ENCODE assay signal across 15 mouse cellular contexts in the genomic region with DNA sequence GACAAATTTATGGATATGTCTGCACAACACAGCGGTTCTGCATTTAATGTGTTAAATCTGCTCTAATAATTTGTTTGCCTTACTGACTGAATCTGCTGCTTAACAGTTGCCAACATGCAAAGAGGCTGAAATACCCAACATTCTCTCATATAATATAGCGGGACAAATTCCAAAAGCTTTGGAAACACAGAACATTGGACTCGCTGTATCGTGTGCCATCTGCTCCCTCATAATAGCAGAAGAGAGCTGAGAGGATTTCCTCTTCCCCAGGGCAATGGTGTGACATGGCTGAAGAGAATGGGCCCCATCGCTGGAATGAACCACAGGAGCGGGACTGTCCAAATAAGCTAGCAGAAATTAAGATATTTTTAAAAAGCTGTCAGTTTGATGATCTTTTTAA.
DNase-seq lines count a peak whose midpoint lies in the region; ATAC-seq lines count a peak whose summit lies in the region.
"Had no signal": no experiment of that assay in that cellular context is flagged by ENCODE, and none has a peak within 500 bp of the region (broad histone marks: within the 10 kb centered on the region; RNA-seq: fewer than 3 reads in every experiment).

No protein-coding gene starts in this region.

- DNase-seq in hindbrain, embryonic 14.5 days (ENCODE audit: low spot score), result no peak
- no peak for DNase-seq in midbrain, embryonic 10.5 days (ENCODE audit: low spot score)
- peak; percentile 24 to 43 for DNase-seq in cerebellum, postnatal 14 days
- DNase-seq in layer of hippocampus, postnatal 14 days (ENCODE audit: low spot score in 2 of 2), result peak; percentile 6 to 64
- DNase-seq: kidney, adult 9 months; right cerebral cortex, postnatal 14 days; thymus, postnatal 25 days had no signal

- no peak overlapping the region for H3K9ac ChIP-seq in hindbrain, embryonic 14.5 days
- H3K9ac ChIP-seq in hindbrain, embryonic 12.5 days, result no peak overlapping the region
- H3K9ac ChIP-seq in midbrain, embryonic 15.5 days, result no peak overlapping the region
- no peak overlapping the region for H3K9ac ChIP-seq in heart, embryonic 11.5 days (ENCODE audit: low read depth, low read length)
- H3K9ac ChIP-seq: heart, embryonic 13.5 days; liver, embryonic 12.5 days; lung, embryonic 15.5 days had no signal

- no peak overlapping the region for H3K27ac ChIP-seq in hindbrain, embryonic 14.5 days
- H3K27ac ChIP-seq in hindbrain, embryonic 12.5 days, result no peak overlapping the region
- H3K27ac ChIP-seq in midbrain, embryonic 15.5 days, result no peak overlapping the region
- no peak overlapping the region for H3K27ac ChIP-seq in midbrain, embryonic 10.5 days (replicated peaks)
- no peak overlapping the region for H3K27ac ChIP-seq in heart, embryonic 11.5 days (ENCODE audit: low read depth, low read length)
- H3K27ac ChIP-seq: heart, embryonic 13.5 days; limb, embryonic 10.5 days; liver, embryonic 12.5 days; lung, embryonic 15.5 days had no signal

- no peaks in the 10 kb centered on the region for H3K36me3 ChIP-seq in hindbrain, embryonic 14.5 days (replicated peaks; ENCODE audit: control insufficient read depth, insufficient read depth)
- no peaks in the 10 kb centered on the region for H3K36me3 ChIP-seq in hindbrain, embryonic 12.5 days
- H3K36me3 ChIP-seq in midbrain, embryonic 15.5 days (replicated peaks), result no peaks in the 10 kb centered on the region
- H3K36me3 ChIP-seq in midbrain, embryonic 10.5 days, result no peaks in the 10 kb centered on the region
- no peaks in the 10 kb centered on the region for H3K36me3 ChIP-seq in heart, embryonic 11.5 days (ENCODE audit: control insufficient read depth, insufficient read depth, low read length)
- H3K36me3 ChIP-seq: G1E; heart, embryonic 13.5 days; limb, embryonic 10.5 days; liver, embryonic 12.5 days; lung, embryonic 15.5 days had no signal

- H3K27me3 ChIP-seq in hindbrain, embryonic 14.5 days (ENCODE audit: control insufficient read depth, insufficient read depth, low read length), result no peaks in the 10 kb centered on the region
- no peaks in the 10 kb centered on the region for H3K27me3 ChIP-seq in hindbrain, embryonic 12.5 days
- H3K27me3 ChIP-seq in midbrain, embryonic 15.5 days (replicated peaks), result no peaks in the 10 kb centered on the region
- H3K27me3 ChIP-seq in midbrain, embryonic 10.5 days (ENCODE audit: low read depth, poor library complexity, severe bottlenecking), result no peaks in the 10 kb centered on the region
- H3K27me3 ChIP-seq in heart, embryonic 11.5 days (ENCODE audit: control insufficient read depth, insufficient read depth, low read length), result no peaks in the 10 kb centered on the region
- H3K27me3 ChIP-seq: heart, embryonic 13.5 days; liver, embryonic 12.5 days; lung, embryonic 15.5 days had no signal

- no peak overlapping the region for H3K4me2 ChIP-seq in hindbrain, embryonic 14.5 days (replicated peaks)
- H3K4me2 ChIP-seq in hindbrain, embryonic 12.5 days (replicated peaks), result no peak overlapping the region
- no peak overlapping the region for H3K4me2 ChIP-seq in midbrain, embryonic 15.5 days
- H3K4me2 ChIP-seq in heart, embryonic 11.5 days, result no peak overlapping the region
- H3K4me2 ChIP-seq: heart, embryonic 13.5 days; liver, embryonic 12.5 days; lung, embryonic 15.5 days had no signal

- no peaks in the 10 kb centered on the region for H3K4me1 ChIP-seq in hindbrain, embryonic 14.5 days (replicated peaks; ENCODE audit: control insufficient read depth, insufficient read depth, low read length)
- H3K4me1 ChIP-seq in hindbrain, embryonic 12.5 days, result no peaks in the 10 kb centered on the region
- no peaks in the 10 kb centered on the region for H3K4me1 ChIP-seq in midbrain, embryonic 15.5 days
- H3K4me1 ChIP-seq in midbrain, embryonic 10.5 days, result no peaks in the 10 kb centered on the region
- H3K4me1 ChIP-seq in heart, embryonic 11.5 days (ENCODE audit: control insufficient read depth, insufficient read depth, low read length), result no peaks in the 10 kb centered on the region
- H3K4me1 ChIP-seq: heart, embryonic 13.5 days; limb, embryonic 10.5 days; liver, embryonic 12.5 days; lung, embryonic 15.5 days had no signal

- no peak overlapping the region for H3K4me3 ChIP-seq in hindbrain, embryonic 14.5 days (replicated peaks; ENCODE audit: low read length)
- H3K4me3 ChIP-seq in hindbrain, embryonic 12.5 days, result no peak overlapping the region
- H3K4me3 ChIP-seq in midbrain, embryonic 15.5 days, result no peak overlapping the region
- no peak overlapping the region for H3K4me3 ChIP-seq in midbrain, embryonic 10.5 days
- H3K4me3 ChIP-seq in heart, embryonic 11.5 days (ENCODE audit: low read depth, low read length), result no peak overlapping the region
- H3K4me3 ChIP-seq: heart, embryonic 13.5 days; limb, embryonic 10.5 days; liver, embryonic 12.5 days; lung, embryonic 15.5 days had no signal

- WGBS in hindbrain, embryonic 14.5 days, result 59% methylated on average over 6 of the region's 6 CpGs
- 84% methylated on average over 6 of the region's 6 CpGs for WGBS in hindbrain, embryonic 12.5 days
- 54% methylated on average over 6 of the region's 6 CpGs for WGBS in midbrain, embryonic 15.5 days
- 95% methylated on average over 6 of the region's 6 CpGs for WGBS in midbrain, embryonic 10.5 days
- WGBS in heart, embryonic 11.5 days (ENCODE audit: insufficient replicate concordance), result 81% methylated on average over 6 of the region's 6 CpGs

- 0 out of 2 replicates have a peak, but pooled peaks have one; percentile 27 for ATAC-seq in hindbrain, embryonic 14.5 days (ENCODE audit: low FRiP score)
- no peak for ATAC-seq in hindbrain, embryonic 12.5 days (ENCODE audit: low FRiP score)
- ATAC-seq in midbrain, embryonic 15.5 days (replicated peaks), result peak; percentile 56; the same call in 1 of the 2 replicates
- no peak for ATAC-seq in heart, embryonic 11.5 days (replicated peaks; ENCODE audit: insufficient number of reproducible peaks, low FRiP score, low TSS enrichment)
- ATAC-seq: liver, embryonic 12.5 days had no signal

- no peaks in the 10 kb centered on the region for H3K9me3 ChIP-seq in hindbrain, embryonic 14.5 days (ENCODE audit: control insufficient read depth, low read length)
- no peaks in the 10 kb centered on the region for H3K9me3 ChIP-seq in hindbrain, embryonic 12.5 days (replicated peaks)
- H3K9me3 ChIP-seq in midbrain, embryonic 15.5 days, result no peaks in the 10 kb centered on the region
- H3K9me3 ChIP-seq in midbrain, embryonic 10.5 days (replicated peaks), result no peaks in the 10 kb centered on the region
- H3K9me3 ChIP-seq in heart, embryonic 11.5 days (replicated peaks; ENCODE audit: control insufficient read depth, low read length), result no peaks in the 10 kb centered on the region
- H3K9me3 ChIP-seq: heart, embryonic 13.5 days; limb, embryonic 10.5 days; liver, embryonic 12.5 days; lung, embryonic 15.5 days had no signal

Comparison
In these comparisons a context has a peak if more than half of its experiments do, and no peak if none do; other contexts are left out.
1. ATAC-seq: peak in hindbrain, embryonic 14.5 days (single experiment) and midbrain, embryonic 15.5 days (single experiment); none in hindbrain, embryonic 12.5 days (single experiment) and heart, embryonic 11.5 days (single experiment).
2. DNase-seq: peak in cerebellum, postnatal 14 days (2 of 2) and layer of hippocampus, postnatal 14 days (2 of 2); none in hindbrain, embryonic 14.5 days (single experiment) and midbrain, embryonic 10.5 days (single experiment).